Mouse (Mus musculus) liver, adult 2 months (tissue): ENCODE data around the gene Kif17.

Experiments
- CTCF ChIP-seq: fragments of 200-500 bp; IDR thresholded peaks from 2 replicates; pipeline ENCODE4 v1.5.1; 2011; ENCODE audit warnings: low read depth, low read length, control low read depth
- POLR2A ChIP-seq: fragments of 200-500 bp; IDR thresholded peaks from 2 replicates; pipeline ENCODE4 v1.6.1; 2011; ENCODE audit warnings: low read length, control low read depth; ENCODE audit not compliant: insufficient read depth; ENCODE audit errors: extremely low read depth

DNA sequence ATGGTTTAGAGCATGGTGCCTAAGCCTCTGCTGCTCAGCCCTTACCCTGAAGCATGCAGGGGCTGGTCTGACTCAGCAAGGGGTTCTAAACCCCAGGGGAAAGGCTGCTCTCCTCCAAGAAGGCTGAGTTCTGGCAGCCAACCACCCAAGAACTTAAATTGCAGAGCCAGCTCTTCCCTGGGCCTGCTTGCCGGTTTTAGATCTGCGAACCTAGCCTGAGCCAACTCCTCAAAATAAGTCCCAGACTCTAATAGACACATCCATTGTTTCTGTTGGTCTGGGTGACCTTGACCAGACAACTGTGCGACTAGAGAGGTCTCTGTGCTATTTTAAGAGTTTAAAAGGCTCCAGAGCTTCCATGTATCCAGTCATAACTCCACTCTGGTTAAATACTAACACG, 73.5 kb downstream of the Kif17 start:
- TF ChIP-seq CTCF (no peak), POLR2A (no peak)
